Mouse (Mus musculus) layer of hippocampus, adult 11-12 months (tissue): Measurements from ENCODE around the gene Gm37240.
"Not testable (repeated sequence)": the region's sequence is repeated elsewhere in the genome, so short reads cannot be mapped to it uniquely, and the experiment has no call there.

Source experiments
- DNase-seq: peaks from one replicate; pipeline ENCODE4 v3.0.0; 2022; ENCODE audit warnings: low spot score

The Gm37240 gene

GRCm38 (mm10) chr3:84897952-84898351 lies 989.4 kb downstream of the Gm37240 start:
- no peak for DNase-seq

- no peak for DNase-seq
These were observed 996.3 kb downstream of the Gm37240 start for GRCm38 (mm10) chr3:84890983-84891382.

GRCm38 (mm10) chr3:84889648-84890047 lies 997.7 kb downstream of the Gm37240 start:
- DNase-seq = peak; percentile 30

- DNase-seq = no peak
These were observed 1003.4 kb downstream of the Gm37240 start for GRCm38 (mm10) chr3:84883817-84884483.

GRCm38 (mm10) chr3:84876211-84876610 lies 1011.1 kb downstream of the Gm37240 start:
- no peak for DNase-seq

- DNase-seq = no peak
These were observed 1012.0 kb downstream of the Gm37240 start for GRCm38 (mm10) chr3:84875306-84875705.

GRCm38 (mm10) chr3:84870126-84870525 lies 1017.2 kb downstream of the Gm37240 start:
- no peak for DNase-seq

- no peak for DNase-seq
These were observed 1019.3 kb downstream of the Gm37240 start for GRCm38 (mm10) chr3:84867991-84868390.

GRCm38 (mm10) chr3:84867434-84867975 lies 1019.8 kb downstream of the Gm37240 start:
- DNase-seq = no peak

GRCm38 (mm10) chr3:84866866-84867265 lies 1020.5 kb downstream of the Gm37240 start:
- DNase-seq = no peak

GRCm38 (mm10) chr3:84865684-84866083 lies 1021.6 kb downstream of the Gm37240 start:
- no peak for DNase-seq

- not testable (repeated sequence) for DNase-seq
These were observed 1025.5 kb downstream of the Gm37240 start for GRCm38 (mm10) chr3:84861817-84862216.

- DNase-seq = no peak
These were observed 1026.6 kb downstream of the Gm37240 start for GRCm38 (mm10) chr3:84860669-84861068.

- no peak for DNase-seq
These were observed 1032.9 kb downstream of the Gm37240 start for GRCm38 (mm10) chr3:84854440-84854839.

GRCm38 (mm10) chr3:84852877-84853276 lies 1034.4 kb downstream of the Gm37240 start:
- no peak for DNase-seq

GRCm38 (mm10) chr3:84851801-84852200 lies 1035.5 kb downstream of the Gm37240 start:
- no peak for DNase-seq

GRCm38 (mm10) chr3:84850418-84850817 lies 1036.9 kb downstream of the Gm37240 start:
- no peak for DNase-seq

GRCm38 (mm10) chr3:84848798-84849197 lies 1038.5 kb downstream of the Gm37240 start:
- no peak for DNase-seq

- peak; percentile 81 for DNase-seq
These were observed 1043.7 kb downstream of the Gm37240 start for GRCm38 (mm10) chr3:84843594-84843993.

- no peak for DNase-seq
These were observed 1044.5 kb downstream of the Gm37240 start for GRCm38 (mm10) chr3:84842793-84843192.

- DNase-seq = no peak
These were observed 1046.0 kb downstream of the Gm37240 start for GRCm38 (mm10) chr3:84841271-84841670.

GRCm38 (mm10) chr3:84839499-84839898 lies 1047.8 kb downstream of the Gm37240 start:
- no peak for DNase-seq

- DNase-seq = no peak
These were observed 1049.3 kb downstream of the Gm37240 start for GRCm38 (mm10) chr3:84837984-84838383.

GRCm38 (mm10) chr3:84836029-84836428 lies 1051.3 kb downstream of the Gm37240 start:
- DNase-seq = no peak
